Mouse (Mus musculus) MEL (cell line): Measurements from ENCODE around the gene Acadsb. TPM values are rescaled to one million over a fixed set of nuclear protein-coding genes. Genes with fewer than 3 reads are reported as not detected.
A peak's percentile ranks its signal among the peaks of the same experiment; 100 is the strongest.

Experiments
- DNase-seq: peaks from one replicate; pipeline ENCODE4 v3.0.0; 2011; ENCODE audit warnings: low read depth, low spot score
- H3K27ac ChIP-seq: 2 replicates; pipeline ENCODE4 v1.5.1; 2012; ENCODE audit warnings: low read depth, mild to moderate bottlenecking, control low read depth, low read length, moderate library complexity; ENCODE audit not compliant: control insufficient read depth
- H3K27me3 ChIP-seq, 2 experiments: fragments of 150-350 bp in 1 of 2; sonication (generic) in 1 of 2; 2 replicates each; pipeline ENCODE4 v1.6.1; 2012; ENCODE audit warnings: low read length in 2 of 2, mild to moderate bottlenecking in 2 of 2, improper control_type of control experiment in 1 of 2, moderate library complexity in 1 of 2; ENCODE audit not compliant: insufficient read depth in 2 of 2, control insufficient read depth in 1 of 2
- H3K36me3 ChIP-seq, 2 experiments: 2 replicates each; pipeline ENCODE4 v1.6.1; 2012 to 2014; ENCODE audit warnings: low read length in 2 of 2, improper control_type of control experiment in 1 of 2, inconsistent platforms in 1 of 2, mild to moderate bottlenecking in 1 of 2; ENCODE audit not compliant: insufficient read depth in 2 of 2, control insufficient read depth in 1 of 2
- H3K4me1 ChIP-seq, 2 experiments: fragments of 150-350 bp in 1 of 2; sonication (generic) in 1 of 2; 2 replicates each; pipeline ENCODE4 v1.6.1; 2012; ENCODE audit warnings: low read length in 2 of 2, improper control_type of control experiment in 1 of 2, mild to moderate bottlenecking in 1 of 2; ENCODE audit not compliant: insufficient read depth in 2 of 2, control insufficient read depth in 1 of 2
- H3K4me3 ChIP-seq, 2 experiments: fragments of 150-350 bp in 1 of 2; sonication (generic) in 1 of 2; 2 replicates each; pipeline ENCODE4 v1.5.1; 2012; ENCODE audit warnings: low read depth in 2 of 2, low read length in 2 of 2, mild to moderate bottlenecking in 2 of 2, moderate library complexity in 2 of 2, control low read depth in 1 of 2, improper control_type of control experiment in 1 of 2; ENCODE audit not compliant: control insufficient read depth in 1 of 2, insufficient read depth in 1 of 2
- H3K79me2 ChIP-seq: 2 replicates; pipeline ENCODE4 v1.6.1; 2012; ENCODE audit warnings: mild to moderate bottlenecking, low read length, moderate library complexity; ENCODE audit not compliant: control insufficient read depth, poor library complexity, insufficient read depth
- H3K9ac ChIP-seq: 2 replicates; pipeline ENCODE4 v1.6.1; 2012; ENCODE audit warnings: low read depth, mild to moderate bottlenecking, control low read depth, low read length, moderate library complexity; ENCODE audit not compliant: control insufficient read depth, poor library complexity, severe bottlenecking
- H3K9me3 ChIP-seq: fragments of 150-350 bp; sonication (generic); replicated peaks from 2 replicates; pipeline ENCODE4 v1.6.1; 2012; ENCODE audit warnings: mild to moderate bottlenecking, low read length, improper control_type of control experiment, moderate library complexity; ENCODE audit not compliant: insufficient read depth
- CHD1 ChIP-seq: IDR thresholded peaks from 2 replicates; pipeline ENCODE4 v1.6.1; 2012; ENCODE audit warnings: low read depth, mild to moderate bottlenecking, inconsistent platforms, low read length, improper control_type of control experiment
- CHD2 ChIP-seq: IDR thresholded peaks from 2 replicates; pipeline ENCODE4 v1.6.1; 2011; ENCODE audit warnings: low read length, improper control_type of control experiment
- CTCF ChIP-seq, 3 experiments: IDR thresholded peaks in 2 of 3; conservative IDR thresholded peaks in 1 of 3; 2 replicates each; pipeline ENCODE4 v1.5.1; 2011 to 2012; ENCODE audit warnings: low read length in 3 of 3, low read depth in 2 of 3, mild to moderate bottlenecking in 2 of 3, improper control_type of control experiment in 1 of 3, inconsistent platforms in 1 of 3, mixed read lengths in 1 of 3, moderate library complexity in 1 of 3; ENCODE audit not compliant: control insufficient read depth in 1 of 3, insufficient read depth in 1 of 3, poor library complexity in 1 of 3, severe bottlenecking in 1 of 3
- ELF1 ChIP-seq: IDR thresholded peaks from 2 replicates; pipeline ENCODE4 v1.6.1; 2014; ENCODE audit warnings: low read depth, mild to moderate bottlenecking, inconsistent platforms, low read length, improper control_type of control experiment, moderate library complexity
- ETS1 ChIP-seq: IDR thresholded peaks from 2 replicates; pipeline ENCODE4 v1.6.1; 2012; ENCODE audit warnings: low read depth, mild to moderate bottlenecking, inconsistent platforms, low read length, improper control_type of control experiment, moderate library complexity
- HCFC1 ChIP-seq: IDR thresholded peaks from 2 replicates; pipeline ENCODE4 v1.6.1; 2012; ENCODE audit warnings: low read depth, mild to moderate bottlenecking, inconsistent platforms, low read length, improper control_type of control experiment, moderate library complexity
- KAT2A ChIP-seq: conservative IDR thresholded peaks from 2 replicates; pipeline ENCODE4 v1.6.1; 2012; ENCODE audit warnings: low read depth, low read length, improper control_type of control experiment, inconsistent platforms
- MAFK ChIP-seq: IDR thresholded peaks from 2 replicates; pipeline ENCODE4 v1.6.1; 2011; ENCODE audit warnings: low read depth, mild to moderate bottlenecking, low read length, improper control_type of control experiment, borderline replicate concordance
- MAX ChIP-seq: IDR thresholded peaks from 2 replicates; pipeline ENCODE4 v1.6.1; 2011; ENCODE audit warnings: low read length, improper control_type of control experiment
- MXI1 ChIP-seq: IDR thresholded peaks from 2 replicates; pipeline ENCODE4 v1.6.1; 2011; ENCODE audit warnings: mild to moderate bottlenecking, low read depth, low read length, improper control_type of control experiment
- NELFE ChIP-seq: IDR thresholded peaks from 2 replicates; pipeline ENCODE4 v1.6.1; 2011; ENCODE audit warnings: low read depth, low read length, improper control_type of control experiment
- NRF1 ChIP-seq: IDR thresholded peaks from 2 replicates; pipeline ENCODE4 v1.6.1; 2014; ENCODE audit warnings: low read depth, mild to moderate bottlenecking, inconsistent platforms, low read length, improper control_type of control experiment, moderate library complexity; ENCODE audit not compliant: poor library complexity, insufficient read depth, severe bottlenecking
- POLR2A ChIP-seq, 2 experiments: IDR thresholded peaks; 2 replicates each; pipeline ENCODE4 v1.6.1; 2011 to 2012; ENCODE audit warnings: low read length in 2 of 2, mild to moderate bottlenecking in 2 of 2, control low read depth in 1 of 2, improper control_type of control experiment in 1 of 2, low read depth in 1 of 2, moderate library complexity in 1 of 2; ENCODE audit not compliant: control insufficient read depth in 1 of 2, insufficient read depth in 1 of 2, poor library complexity in 1 of 2
- POLR2AphosphoS2 ChIP-seq: IDR thresholded peaks from 2 replicates; pipeline ENCODE4 v1.6.1; 2011; ENCODE audit warnings: low read length, improper control_type of control experiment
- POLR2AphosphoS5 ChIP-seq: IDR thresholded peaks from 2 replicates; pipeline ENCODE4 v1.6.1; 2012; ENCODE audit warnings: low read depth, borderline replicate concordance, mild to moderate bottlenecking, inconsistent platforms, low read length, moderate library complexity, mixed read lengths
- SIN3A ChIP-seq: IDR thresholded peaks from 2 replicates; pipeline ENCODE4 v1.6.1; 2012; ENCODE audit warnings: low read length, improper control_type of control experiment, inconsistent platforms
- SMC3 ChIP-seq: IDR thresholded peaks from 2 replicates; pipeline ENCODE4 v1.6.1; 2011; ENCODE audit warnings: low read depth, low read length, improper control_type of control experiment
- TCF12 ChIP-seq: IDR thresholded peaks from 2 replicates; pipeline ENCODE4 v1.6.1; 2014; ENCODE audit warnings: low read depth, mild to moderate bottlenecking, inconsistent platforms, low read length, improper control_type of control experiment, moderate library complexity
- USF2 ChIP-seq, 2 experiments: IDR thresholded peaks; 2 replicates each; pipeline ENCODE4 v1.6.1; 2011 to 2012; ENCODE audit warnings: improper control_type of control experiment in 2 of 2, low read length in 2 of 2, borderline replicate concordance in 1 of 2, inconsistent platforms in 1 of 2, low read depth in 1 of 2, mild to moderate bottlenecking in 1 of 2; ENCODE audit not compliant: insufficient read depth in 1 of 2
- ZC3H11A ChIP-seq: IDR thresholded peaks from 2 replicates; pipeline ENCODE4 v1.6.1; 2012; ENCODE audit warnings: low read depth, mild to moderate bottlenecking, inconsistent platforms, low read length, improper control_type of control experiment
- ZMIZ1 ChIP-seq: IDR thresholded peaks from 2 replicates; pipeline ENCODE4 v1.6.1; 2012; ENCODE audit warnings: low read depth, mild to moderate bottlenecking, inconsistent platforms, low read length, improper control_type of control experiment, moderate library complexity
- ZNF384 ChIP-seq: IDR thresholded peaks from 2 replicates; pipeline ENCODE4 v1.6.1; 2012; ENCODE audit warnings: low read depth, mild to moderate bottlenecking, inconsistent platforms, low read length, improper control_type of control experiment
- polyA plus RNA-seq, 2 experiments: library from polyadenylated mRNA; stranded (reverse) in 1 of 2; unstranded in 1 of 2; fragments of >175 nt in 1 of 2; fragments of >200 nt in 1 of 2; gene quantifications; 2 replicates each; pipeline versions ENCODE4 v1.2.1 to v1.2.4; 2012; ENCODE audit warnings: low replicate concordance in 2 of 2, low read depth in 1 of 2; ENCODE audit not compliant: insufficient read length in 2 of 2, insufficient read depth in 1 of 2, missing spikeins in 1 of 2
- total RNA-seq: library from RNA; depleted of rRNA; stranded (reverse); fragments of 300-350 nt; gene quantifications from 2 replicates; pipeline ENCODE4 v1.2.3, GENCODE M21; 2012; rRNA removed

Acadsb gene
- 11.3 and 11.4 TPM in 2 replicates for total RNA-seq
- polyA plus RNA-seq, result 10 to 100 TPM in 1 of 2 experiments, not detected in 1; 20.7 TPM

GRCm38 (mm10) chr7:131410416-131411058 lies at the start of gene Acadsb, which contains the start of gene Ikzf5:
Gene Acadsb, plus strand, starts transcription at chr7:131410601.
Gene Ikzf5, minus strand, starts transcription at chr7:131410521.
- no peaks in the 10 kb centered on the region for H3K9me3 ChIP-seq
- no peaks in the 10 kb centered on the region for H3K27me3 ChIP-seq
- peaks cover 15% of the 10 kb centered on the region for H3K79me2 ChIP-seq
- DNase-seq, result peak; percentile 97
- peaks cover 3 to 5% of the 10 kb centered on the region in 2 experiments for H3K4me1 ChIP-seq
- peak; percentile 95 for TF ChIP-seq CHD2
- no peak for TF ChIP-seq SMC3
- no peak for TF ChIP-seq ZC3H11A
- no peak for TF ChIP-seq MAFK
- no peak for TF ChIP-seq USF2 (IDR thresholded peaks at IDR 0.05; ENCODE audit: borderline replicate concordance in 1 of 2, insufficient read depth in 1 of 2, low read depth in 1 of 2, low read length in 2 of 2)
- TF ChIP-seq POLR2AphosphoS2, result peak; percentile 59; the same call in 1 of the 2 replicates
- TF ChIP-seq CTCF (IDR thresholded peaks at IDR 0.05 in 2 of 3, conservative IDR thresholded peaks at IDR 0.05 in 1 of 3; ENCODE audit: control insufficient read depth in 1 of 3, insufficient read depth in 1 of 3, low read depth in 2 of 3, low read length in 3 of 3, poor library complexity in 1 of 3, severe bottlenecking in 1 of 3), result no peak
- TF ChIP-seq KAT2A, result no peak; the same call in 1 of the 2 replicates
- no peak for TF ChIP-seq CHD1
- TF ChIP-seq TCF12, result peak; percentile 63
- TF ChIP-seq ZNF384, result peak; percentile 25; the same call in 1 of the 2 replicates
- peak; percentile 94 for TF ChIP-seq SIN3A
- peak; percentile 64; the same call in 1 of the 2 replicates for TF ChIP-seq ETS1
- no peak for TF ChIP-seq MAX
- TF ChIP-seq POLR2A (IDR thresholded peaks at IDR 0.05; ENCODE audit: control insufficient read depth in 1 of 2, insufficient read depth in 1 of 2, low read depth in 1 of 2, low read length in 2 of 2, poor library complexity in 1 of 2), result peak; percentile 55 to 67; a peak in 2 of 4 replicates
- TF ChIP-seq HCFC1, result peak; percentile 90
- TF ChIP-seq ELF1, result 0 out of 2 replicates have a peak, but pooled peaks have one; percentile 50
- TF ChIP-seq POLR2AphosphoS5, result no peak
- TF ChIP-seq NRF1, result peak; percentile 60; the same call in 1 of the 2 replicates
- peak; percentile 60; the same call in 1 of the 2 replicates for TF ChIP-seq NELFE
- TF ChIP-seq ZMIZ1, result no peak
- TF ChIP-seq MXI1, result peak; percentile 65; the same call in 1 of the 2 replicates
- peak within 1 kb of the TSS; percentile 72 to 75 for H3K4me3 ChIP-seq
- peaks cover 0 to 17% of the 10 kb centered on the region in 2 experiments; a peak in 2 of 4 replicates for H3K36me3 ChIP-seq
- peak within 1 kb of the TSS; percentile 89 for H3K9ac ChIP-seq
- H3K27ac ChIP-seq, result peak within 1 kb of the TSS; percentile 35; the same call in 1 of the 2 replicates
